Mouse (Mus musculus): ENCODE data around the gene Spag5. TPM values are rescaled to one million over a fixed set of nuclear protein-coding genes. Genes with fewer than 3 reads are reported as not detected.
A peak's percentile ranks its signal among the peaks of the same experiment; 100 is the strongest.

Spag5 gene
- polyA plus RNA-seq, 1 experiment from 2014 or later, result 76.1 TPM

GRCm38 (mm10) chr11:78353081-78353480 lies 51.8 kb downstream of the Spag5 start:
- Histone ChIP-seq H3K4me3 (ENCODE audit: low read depth, low read length) (no peak overlapping the region), H3K4me1 (replicated peaks; ENCODE audit: control insufficient read depth, insufficient read depth, low read length) (no peaks in the 10 kb centered on the region), H3K4me2 (ENCODE audit: low read depth, low read length, severe bottlenecking) (no peak overlapping the region), H3K9ac (ENCODE audit: low read length) (no peak overlapping the region), H3K27me3 (ENCODE audit: control insufficient read depth, insufficient read depth, low read length) (no peaks in the 10 kb centered on the region), H3K27ac (ENCODE audit: low read depth, low read length) (no peak overlapping the region), H3K9me3 (ENCODE audit: control insufficient read depth, low read length) (no peaks in the 10 kb centered on the region), H3K36me3 (ENCODE audit: control insufficient read depth, insufficient read depth, low read length) (no peaks in the 10 kb centered on the region)
- ATAC-seq (replicated peaks; ENCODE audit: low FRiP score) (no peak), DNase-seq (ENCODE audit: low spot score) (no peak)
- 95% methylated on average over 1 of the region's 1 CpGs for WGBS

- H3K4me3 ChIP-seq (ENCODE audit: low read depth, low read length), result no peak overlapping the region
- H3K9me3 ChIP-seq (ENCODE audit: control insufficient read depth, low read length), result no peaks in the 10 kb centered on the region
- ATAC-seq (replicated peaks; ENCODE audit: low FRiP score), result no peak
- no peaks in the 10 kb centered on the region for H3K27me3 ChIP-seq (ENCODE audit: control insufficient read depth, insufficient read depth, low read length)
- DNase-seq (ENCODE audit: low spot score), result no peak
- 91% methylated on average over 6 of the region's 6 CpGs for WGBS
- H3K27ac ChIP-seq (ENCODE audit: low read depth, low read length), result no peak overlapping the region
- H3K4me2 ChIP-seq (ENCODE audit: low read depth, low read length, severe bottlenecking), result no peak overlapping the region
- H3K9ac ChIP-seq (ENCODE audit: low read length), result no peak overlapping the region
- no peaks in the 10 kb centered on the region for H3K4me1 ChIP-seq (replicated peaks; ENCODE audit: control insufficient read depth, insufficient read depth, low read length)
- no peaks in the 10 kb centered on the region for H3K36me3 ChIP-seq (ENCODE audit: control insufficient read depth, insufficient read depth, low read length)
These were observed 53.6 kb downstream of the Spag5 start for GRCm38 (mm10) chr11:78354905-78355304.

GRCm38 (mm10) chr11:78355471-78356238 lies 54.3 kb downstream of the Spag5 start:
- no peaks in the 10 kb centered on the region for H3K27me3 ChIP-seq (ENCODE audit: control insufficient read depth, insufficient read depth, low read length)
- peak; percentile 89 for DNase-seq (ENCODE audit: low spot score)
- H3K4me2 ChIP-seq (ENCODE audit: low read depth, low read length, severe bottlenecking), result no peak overlapping the region
- no peaks in the 10 kb centered on the region for H3K9me3 ChIP-seq (ENCODE audit: control insufficient read depth, low read length)
- no peak overlapping the region for H3K4me3 ChIP-seq (ENCODE audit: low read depth, low read length)
- WGBS, result 32% methylated on average over 4 of the region's 4 CpGs
- peak overlapping the region; percentile 27; the same call in 1 of the 2 replicates for H3K9ac ChIP-seq (ENCODE audit: low read length)
- H3K4me1 ChIP-seq (replicated peaks; ENCODE audit: control insufficient read depth, insufficient read depth, low read length), result no peaks in the 10 kb centered on the region
- no peak for ATAC-seq (replicated peaks; ENCODE audit: low FRiP score)
- no peak overlapping the region for H3K27ac ChIP-seq (ENCODE audit: low read depth, low read length)
- H3K36me3 ChIP-seq (ENCODE audit: control insufficient read depth, insufficient read depth, low read length), result no peaks in the 10 kb centered on the region

- H3K9me3 ChIP-seq (ENCODE audit: control insufficient read depth, low read length), result no peaks in the 10 kb centered on the region
- ATAC-seq (replicated peaks; ENCODE audit: low FRiP score), result no peak
- no peak overlapping the region for H3K4me3 ChIP-seq (ENCODE audit: low read depth, low read length)
- no peaks in the 10 kb centered on the region for H3K36me3 ChIP-seq (ENCODE audit: control insufficient read depth, insufficient read depth, low read length)
- DNase-seq (ENCODE audit: low spot score), result peak; percentile 78
- no peaks in the 10 kb centered on the region for H3K4me1 ChIP-seq (replicated peaks; ENCODE audit: control insufficient read depth, insufficient read depth, low read length)
- WGBS, result 13% methylated on average over 22 of the region's 22 CpGs
- no peak overlapping the region for H3K27ac ChIP-seq (ENCODE audit: low read depth, low read length)
- no peaks in the 10 kb centered on the region for H3K27me3 ChIP-seq (ENCODE audit: control insufficient read depth, insufficient read depth, low read length)
- no peak overlapping the region for H3K4me2 ChIP-seq (ENCODE audit: low read depth, low read length, severe bottlenecking)
- H3K9ac ChIP-seq (ENCODE audit: low read length), result no peak overlapping the region
These were observed 57.1 kb downstream of the Spag5 start for GRCm38 (mm10) chr11:78358330-78359007.

- 12% methylated on average over 13 of the region's 13 CpGs for WGBS
- H3K4me3 ChIP-seq (ENCODE audit: low read depth, low read length), result peak overlapping the region; percentile 17
- H3K27ac ChIP-seq (ENCODE audit: low read depth, low read length), result no peak overlapping the region
- peak; percentile 84 for DNase-seq (ENCODE audit: low spot score)
- no peaks in the 10 kb centered on the region for H3K9me3 ChIP-seq (ENCODE audit: control insufficient read depth, low read length)
- H3K9ac ChIP-seq (ENCODE audit: low read length), result no peak overlapping the region
- H3K4me1 ChIP-seq (replicated peaks; ENCODE audit: control insufficient read depth, insufficient read depth, low read length), result no peaks in the 10 kb centered on the region
- H3K4me2 ChIP-seq (ENCODE audit: low read depth, low read length, severe bottlenecking), result peak overlapping the region; percentile 19; the same call in 1 of the 2 replicates
- no peaks in the 10 kb centered on the region for H3K27me3 ChIP-seq (ENCODE audit: control insufficient read depth, insufficient read depth, low read length)
- ATAC-seq (replicated peaks; ENCODE audit: low FRiP score), result peak; percentile 60; the same call in 1 of the 2 replicates
- no peaks in the 10 kb centered on the region for H3K36me3 ChIP-seq (ENCODE audit: control insufficient read depth, insufficient read depth, low read length)
These were observed 58.9 kb downstream of the Spag5 start for GRCm38 (mm10) chr11:78360125-78360788.

- H3K9me3 ChIP-seq (ENCODE audit: control insufficient read depth, low read length), result no peaks in the 10 kb centered on the region
- DNase-seq (ENCODE audit: low spot score) (no peak), ATAC-seq (replicated peaks; ENCODE audit: low FRiP score) (no peak)
- H3K27me3 ChIP-seq (ENCODE audit: control insufficient read depth, insufficient read depth, low read length), result no peaks in the 10 kb centered on the region
- no peaks in the 10 kb centered on the region for H3K4me1 ChIP-seq (replicated peaks; ENCODE audit: control insufficient read depth, insufficient read depth, low read length)
- H3K4me2 ChIP-seq (ENCODE audit: low read depth, low read length, severe bottlenecking), result 0 out of 2 replicates have a peak overlapping the region, but pooled peaks have one; percentile 19
- H3K9ac ChIP-seq (ENCODE audit: low read length), result no peak overlapping the region
- 61% methylated on average over 2 of the region's 2 CpGs for WGBS
- H3K36me3 ChIP-seq (ENCODE audit: control insufficient read depth, insufficient read depth, low read length), result no peaks in the 10 kb centered on the region
- no peak overlapping the region for H3K27ac ChIP-seq (ENCODE audit: low read depth, low read length)
- no peak overlapping the region for H3K4me3 ChIP-seq (ENCODE audit: low read depth, low read length)
These were observed 59.4 kb downstream of the Spag5 start for GRCm38 (mm10) chr11:78360789-78361131.

GRCm38 (mm10) chr11:78363309-78364007 lies 62.1 kb downstream of the Spag5 start:
- DNase-seq (ENCODE audit: low spot score), result no peak
- Histone ChIP-seq H3K27me3 (ENCODE audit: control insufficient read depth, insufficient read depth, low read length) (no peaks in the 10 kb centered on the region), H3K27ac (ENCODE audit: low read depth, low read length) (no peak overlapping the region), H3K4me3 (ENCODE audit: low read depth, low read length) (no peak overlapping the region), H3K36me3 (ENCODE audit: control insufficient read depth, insufficient read depth, low read length) (no peaks in the 10 kb centered on the region), H3K9ac (ENCODE audit: low read length) (no peak overlapping the region), H3K9me3 (ENCODE audit: control insufficient read depth, low read length) (no peaks in the 10 kb centered on the region), H3K4me2 (ENCODE audit: low read depth, low read length, severe bottlenecking) (no peak overlapping the region), H3K4me1 (replicated peaks; ENCODE audit: control insufficient read depth, insufficient read depth, low read length) (no peaks in the 10 kb centered on the region)
- no peak for ATAC-seq (replicated peaks; ENCODE audit: low FRiP score)
- 78% methylated on average over 13 of the region's 13 CpGs for WGBS

GRCm38 (mm10) chr11:78364103-78364502 lies 62.8 kb downstream of the Spag5 start:
- DNase-seq (ENCODE audit: low spot score), result no peak

More at GRCm38 (mm10) chr11:78364103-78364502, 62.8 kb downstream of the Spag5 start:
- Histone ChIP-seq H3K27me3 (ENCODE audit: control insufficient read depth, insufficient read depth, low read length) (no peaks in the 10 kb centered on the region), H3K36me3 (ENCODE audit: control insufficient read depth, insufficient read depth, low read length) (no peaks in the 10 kb centered on the region), H3K9ac (ENCODE audit: low read length) (no peak overlapping the region), H3K4me1 (replicated peaks; ENCODE audit: control insufficient read depth, insufficient read depth, low read length) (no peaks in the 10 kb centered on the region), H3K4me2 (ENCODE audit: low read depth, low read length, severe bottlenecking) (no peak overlapping the region), H3K4me3 (ENCODE audit: low read depth, low read length) (no peak overlapping the region), H3K9me3 (ENCODE audit: control insufficient read depth, low read length) (no peaks in the 10 kb centered on the region), H3K27ac (ENCODE audit: low read depth, low read length) (no peak overlapping the region)
- no peak for ATAC-seq (replicated peaks; ENCODE audit: low FRiP score)
- 66% methylated on average over 8 of the region's 8 CpGs for WGBS

Data from forebrain, embryonic 11.5 days (tissue).